Mouse (Mus musculus) myocyte (in vitro differentiated cells): ENCODE measurements around the gene Rrp8. TPM values are rescaled to one million over a fixed set of nuclear protein-coding genes. Genes with fewer than 3 reads are reported as not detected.

Experiments used
- H3K27me3 ChIP-seq: one replicate; pipeline ENCODE4 v1.6.1; 2011; ENCODE audit not compliant: control insufficient read depth, insufficient read depth, insufficient read length
- H3K36me3 ChIP-seq: one replicate; pipeline ENCODE4 v1.6.1; 2011; ENCODE audit not compliant: control insufficient read depth, insufficient read depth
- H3K4me2 ChIP-seq: one replicate; pipeline ENCODE4 v1.6.1; 2011; ENCODE audit warnings: low read depth, control low read depth
- H3K4me3 ChIP-seq: one replicate; pipeline ENCODE4 v1.5.1; 2011; ENCODE audit warnings: mild to moderate bottlenecking, control low read depth, moderate library complexity
- H3K79me2 ChIP-seq: one replicate; pipeline ENCODE4 v1.6.1; 2011; ENCODE audit not compliant: control insufficient read depth, insufficient read depth
- H3ac ChIP-seq: one replicate; pipeline ENCODE4 v1.6.1; 2011; ENCODE audit not compliant: control insufficient read depth, insufficient read length
- CEBPB ChIP-seq: IDR thresholded peaks from 2 replicates; pipeline ENCODE4 v1.6.1; 2011; ENCODE audit warnings: mild to moderate bottlenecking, moderate library complexity; ENCODE audit not compliant: poor library complexity, insufficient read depth, severe bottlenecking
- E2F4 ChIP-seq: IDR thresholded peaks from one replicate; pipeline ENCODE4 v1.6.1; 2011; ENCODE audit warnings: mild to moderate bottlenecking, control low read depth, moderate library complexity; ENCODE audit not compliant: insufficient read depth
- MAX ChIP-seq: IDR thresholded peaks from one replicate; pipeline ENCODE4 v1.6.1; 2011; ENCODE audit warnings: low read depth, mild to moderate bottlenecking, control low read depth
- MYOD1 ChIP-seq, 3 experiments: IDR thresholded peaks; one replicate each; pipeline ENCODE4 v1.6.1; 2011; ENCODE audit warnings: control low read depth in 2 of 3, low read depth in 2 of 3, mild to moderate bottlenecking in 2 of 3, moderate library complexity in 1 of 3; ENCODE audit not compliant: insufficient read length in 2 of 3, control insufficient read depth in 1 of 3
- MYOG ChIP-seq, 3 experiments: IDR thresholded peaks; one replicate each; pipeline ENCODE4 v1.6.1; 2011; ENCODE audit warnings: control low read depth in 2 of 3, low read depth in 2 of 3, mild to moderate bottlenecking in 2 of 3; ENCODE audit not compliant: insufficient read length in 2 of 3, control insufficient read depth in 1 of 3, insufficient read depth in 1 of 3
- POLR2A ChIP-seq: IDR thresholded peaks from one replicate; pipeline ENCODE4 v1.6.1; 2011; ENCODE audit warnings: low read depth, mild to moderate bottlenecking, control low read depth, moderate library complexity; ENCODE audit not compliant: insufficient read length
- POLR2AphosphoS2 ChIP-seq: IDR thresholded peaks from one replicate; pipeline ENCODE4 v1.6.1; 2011; ENCODE audit warnings: low read depth, control low read depth; ENCODE audit not compliant: insufficient read length
- REST ChIP-seq: IDR thresholded peaks from one replicate; pipeline ENCODE4 v1.6.1; 2011; ENCODE audit warnings: mild to moderate bottlenecking, control low read depth, moderate library complexity; ENCODE audit not compliant: insufficient read depth, insufficient read length
- SRF ChIP-seq: IDR thresholded peaks from one replicate; pipeline ENCODE4 v1.6.1; 2011; ENCODE audit warnings: low read depth; ENCODE audit not compliant: control insufficient read depth, insufficient read length
- TCF12 ChIP-seq: IDR thresholded peaks from one replicate; pipeline ENCODE4 v1.6.1; 2011; ENCODE audit warnings: mild to moderate bottlenecking, control low read depth; ENCODE audit not compliant: poor library complexity, insufficient read depth, severe bottlenecking
- TCF3 ChIP-seq: IDR thresholded peaks from one replicate; pipeline ENCODE4 v1.6.1; 2011; ENCODE audit warnings: low read depth, control low read depth; ENCODE audit not compliant: insufficient read length
- USF1 ChIP-seq: IDR thresholded peaks from one replicate; pipeline ENCODE4 v1.6.1; 2011; ENCODE audit warnings: low read depth, mild to moderate bottlenecking, control low read depth, moderate library complexity
- polyA plus RNA-seq: library from polyadenylated mRNA; unstranded; fragments of >200 nt; fragmentation: generic; extraction: Trizol; gene quantifications from one replicate; pipeline ENCODE4 v1.2.1, GENCODE M21; 2012; ENCODE audit warnings: missing spikeins

Rrp8 gene
- polyA plus RNA-seq, 1 experiment, result 15.5 TPM

GRCm38 (mm10) chr7:105772331-105772730, 35.1 kb upstream of the Rrp8 start:
- peaks cover 14% of the 10 kb centered on the region for H3K27me3 ChIP-seq
- H3K36me3 ChIP-seq, result no peaks in the 10 kb centered on the region
- no peak overlapping the region for H3ac ChIP-seq
- H3K4me2 ChIP-seq, result no peak overlapping the region
- H3K4me3 ChIP-seq, result no peak overlapping the region
- TF ChIP-seq E2F4 (no peak), POLR2A (no peak), TCF3 (no peak), REST (no peak), SRF (no peak), TCF12 (no peak), MYOD1 (IDR thresholded peaks at IDR 0.05; ENCODE audit: control insufficient read depth in 1 of 3, insufficient read length in 2 of 3, low read depth in 2 of 3) (no peak), CEBPB (no peak), USF1 (no peak), MYOG (IDR thresholded peaks at IDR 0.05; ENCODE audit: control insufficient read depth in 1 of 3, insufficient read depth in 1 of 3, insufficient read length in 2 of 3, low read depth in 2 of 3) (no peak)
- H3K79me2 ChIP-seq, result no peaks in the 10 kb centered on the region

- Histone ChIP-seq H3K36me3 (no peaks in the 10 kb centered on the region), H3ac (no peak overlapping the region), H3K4me2 (no peak overlapping the region), H3K79me2 (no peaks in the 10 kb centered on the region), H3K27me3 (peaks cover 15% of the 10 kb centered on the region), H3K4me3 (no peak overlapping the region)
- no peak for TF ChIP-seq CEBPB
- TF ChIP-seq MAX, result no peak
- no peak for TF ChIP-seq TCF3
- no peak for TF ChIP-seq USF1
- TF ChIP-seq POLR2AphosphoS2, result no peak
- no peak for TF ChIP-seq REST
- TF ChIP-seq MYOD1 (IDR thresholded peaks at IDR 0.05; ENCODE audit: control insufficient read depth in 1 of 3, insufficient read length in 2 of 3, low read depth in 2 of 3), result no peak
- TF ChIP-seq MYOG (IDR thresholded peaks at IDR 0.05; ENCODE audit: control insufficient read depth in 1 of 3, insufficient read depth in 1 of 3, insufficient read length in 2 of 3, low read depth in 2 of 3), result no peak
- no peak for TF ChIP-seq TCF12
- no peak for TF ChIP-seq E2F4
- TF ChIP-seq POLR2A, result no peak
These were observed 32.8 kb upstream of the Rrp8 start for GRCm38 (mm10) chr7:105769959-105770358.

- Histone ChIP-seq H3K36me3 (no peaks in the 10 kb centered on the region), H3K4me2 (no peak overlapping the region)
These were observed 30.6 kb upstream of the Rrp8 start for GRCm38 (mm10) chr7:105767729-105768165.

GRCm38 (mm10) chr7:105764331-105764730, 27.1 kb upstream of the Rrp8 start:
- Histone ChIP-seq H3K27me3 (peaks cover 11% of the 10 kb centered on the region), H3ac (no peak overlapping the region), H3K36me3 (no peaks in the 10 kb centered on the region), H3K4me2 (no peak overlapping the region), H3K4me3 (no peak overlapping the region), H3K79me2 (no peaks in the 10 kb centered on the region)
- TF ChIP-seq MYOG (IDR thresholded peaks at IDR 0.05; ENCODE audit: control insufficient read depth in 1 of 3, insufficient read depth in 1 of 3, insufficient read length in 2 of 3, low read depth in 2 of 3), result no peak
- TF ChIP-seq POLR2AphosphoS2, result no peak
- no peak for TF ChIP-seq TCF3
- TF ChIP-seq CEBPB, result no peak
- no peak for TF ChIP-seq USF1
- no peak for TF ChIP-seq E2F4
- no peak for TF ChIP-seq TCF12
- TF ChIP-seq MYOD1 (IDR thresholded peaks at IDR 0.05; ENCODE audit: control insufficient read depth in 1 of 3, insufficient read length in 2 of 3, low read depth in 2 of 3), result no peak
- no peak for TF ChIP-seq SRF
- no peak for TF ChIP-seq MAX
- no peak for TF ChIP-seq POLR2A
- TF ChIP-seq REST, result no peak

More at GRCm38 (mm10) chr7:105767729-105768165, 30.6 kb upstream of the Rrp8 start:
- H3K27me3 ChIP-seq, result peaks cover 20% of the 10 kb centered on the region
- H3ac ChIP-seq, result no peak overlapping the region
- H3K4me3 ChIP-seq, result no peak overlapping the region
- H3K79me2 ChIP-seq, result no peaks in the 10 kb centered on the region
- no peak for TF ChIP-seq TCF12
- TF ChIP-seq E2F4, result no peak

- Histone ChIP-seq H3K36me3 (no peaks in the 10 kb centered on the region), H3K4me2 (no peak overlapping the region), H3K4me3 (no peak overlapping the region), H3ac (no peak overlapping the region), H3K27me3 (peaks cover 21% of the 10 kb centered on the region), H3K79me2 (no peaks in the 10 kb centered on the region)
- TF ChIP-seq MYOD1 (IDR thresholded peaks at IDR 0.05; ENCODE audit: control insufficient read depth in 1 of 3, insufficient read length in 2 of 3, low read depth in 2 of 3), result no peak
- no peak for TF ChIP-seq POLR2A
- TF ChIP-seq SRF, result no peak
- no peak for TF ChIP-seq REST
- no peak for TF ChIP-seq USF1
- no peak for TF ChIP-seq POLR2AphosphoS2
- no peak for TF ChIP-seq MYOG (IDR thresholded peaks at IDR 0.05; ENCODE audit: control insufficient read depth in 1 of 3, insufficient read depth in 1 of 3, insufficient read length in 2 of 3, low read depth in 2 of 3)
- TF ChIP-seq CEBPB, result no peak
- no peak for TF ChIP-seq MAX
- no peak for TF ChIP-seq TCF3
- no peak for TF ChIP-seq TCF12
- TF ChIP-seq E2F4, result no peak
These were observed 25.5 kb upstream of the Rrp8 start for GRCm38 (mm10) chr7:105762517-105763270.
